Comparison of ENCODE assay signal across 11 mouse cellular contexts in genomic region chr1:153585752-153586151, GRCm38 (mm10). TPM values are rescaled to one million over a fixed set of nuclear protein-coding genes. Genes with fewer than 3 reads are reported as not detected.
DNase-seq lines count a peak whose midpoint lies in the region; ATAC-seq and TF ChIP-seq lines count a peak whose summit lies in the region.
"Had no signal": no experiment of that assay in that cellular context is flagged by ENCODE, and none has a peak within 500 bp of the region (broad histone marks: within the 10 kb centered on the region; RNA-seq: fewer than 3 reads in every experiment).

No protein-coding gene starts in this region.

- H3K27me3 ChIP-seq in CH12.LX (replicated peaks) = no peaks in the 10 kb centered on the region
- no peaks in the 10 kb centered on the region for H3K27me3 ChIP-seq in lung, embryonic 16.5 days (ENCODE audit: control insufficient read depth, insufficient read depth, low read depth, low read length)
- no peaks in the 10 kb centered on the region for H3K27me3 ChIP-seq in hindbrain, embryonic 12.5 days
- H3K27me3 ChIP-seq in forebrain, embryonic 12.5 days = no peaks in the 10 kb centered on the region
- H3K27me3 ChIP-seq: hindbrain, embryonic 15.5 days had no signal

- TF ChIP-seq CTCF in CH12.LX (conservative IDR thresholded peaks at IDR 0.05 in 1 of 2, IDR thresholded peaks at IDR 0.05 in 1 of 2; ENCODE audit: low read depth in 2 of 2, low read length in 2 of 2) = no peak

- TF ChIP-seq POLR2A in CH12.LX (IDR thresholded peaks at IDR 0.05; ENCODE audit: low read depth, low read length) = no peak

- DNase-seq in embryo, embryonic 11 days = peak; percentile 13
- DNase-seq in embryo, embryonic 10 days (ENCODE audit: low spot score) = no peak
- DNase-seq in CH12.LX (ENCODE audit: extremely low read depth) = peak; percentile 39
- peak; percentile 12 to 49 for DNase-seq in heart, adult 9 months (ENCODE audit: low spot score in 2 of 2)
- DNase-seq: B cell, adult 2 months had no signal

- TF ChIP-seq EP300 in CH12.LX (IDR thresholded peaks at IDR 0.05; ENCODE audit: low read length) = 0 out of 2 replicates have a peak, but pooled peaks have one; percentile 29

- H3K9me3 ChIP-seq in CH12.LX (replicated peaks; ENCODE audit: low read length) = peaks cover 2% of the 10 kb centered on the region
- no peaks in the 10 kb centered on the region for H3K9me3 ChIP-seq in lung, embryonic 16.5 days (ENCODE audit: control insufficient read depth, low read length)
- no peaks in the 10 kb centered on the region for H3K9me3 ChIP-seq in hindbrain, embryonic 12.5 days (replicated peaks)
- H3K9me3 ChIP-seq in forebrain, embryonic 12.5 days = no peaks in the 10 kb centered on the region
- H3K9me3 ChIP-seq: hindbrain, embryonic 15.5 days had no signal

- 48% methylated on average over 2 of the region's 2 CpGs for WGBS in lung, embryonic 16.5 days
- 55% methylated on average over 2 of the region's 2 CpGs for WGBS in hindbrain, embryonic 12.5 days
- WGBS in forebrain, embryonic 12.5 days = 33% methylated on average over 2 of the region's 2 CpGs

- no peaks in the 10 kb centered on the region for H3K36me3 ChIP-seq in CH12.LX (replicated peaks in 1 of 2; ENCODE audit: control insufficient read depth in 1 of 2, insufficient read depth in 1 of 2, low read length in 1 of 2)
- no peaks in the 10 kb centered on the region for H3K36me3 ChIP-seq in lung, embryonic 16.5 days (ENCODE audit: control insufficient read depth, insufficient read depth, low read length)
- no peaks in the 10 kb centered on the region for H3K36me3 ChIP-seq in hindbrain, embryonic 12.5 days
- H3K36me3 ChIP-seq in forebrain, embryonic 12.5 days (replicated peaks) = no peaks in the 10 kb centered on the region
- H3K36me3 ChIP-seq: hindbrain, embryonic 15.5 days had no signal

- in situ Hi-C loops in CH12.LX (cut with MboI; ENCODE audit: low pct_ligation_motif_present, low pct_unique_long_range_greater_than_20kb, low sequenced_read_pairs) = no loop called here

- H3K27ac ChIP-seq in CH12.LX (ENCODE audit: insufficient read depth, low read depth) = no peak overlapping the region
- H3K27ac ChIP-seq in lung, embryonic 16.5 days (ENCODE audit: low read length) = peak overlapping the region; percentile 55
- no peak overlapping the region for H3K27ac ChIP-seq in hindbrain, embryonic 12.5 days
- no peak overlapping the region for H3K27ac ChIP-seq in forebrain, embryonic 12.5 days
- H3K27ac ChIP-seq: hindbrain, embryonic 15.5 days had no signal

- no peaks in the 10 kb centered on the region for H3K79me2 ChIP-seq in CH12.LX (replicated peaks; ENCODE audit: control insufficient read depth, extremely low read depth, insufficient read depth, poor library complexity, severe bottlenecking)

- TF ChIP-seq RAD21 in CH12.LX (IDR thresholded peaks at IDR 0.05; ENCODE audit: low read depth, low read length) = no peak

- peaks cover 16 to 60% of the 10 kb centered on the region in 2 experiments; a peak in 3 of 4 replicates for H3K4me1 ChIP-seq in CH12.LX (ENCODE audit: control insufficient read depth in 1 of 2, insufficient read depth in 2 of 2)
- H3K4me1 ChIP-seq in lung, embryonic 16.5 days (replicated peaks; ENCODE audit: control insufficient read depth, insufficient read depth, low read length) = peaks cover 8% of the 10 kb centered on the region
- no peaks in the 10 kb centered on the region for H3K4me1 ChIP-seq in hindbrain, embryonic 12.5 days
- H3K4me1 ChIP-seq in forebrain, embryonic 12.5 days = peaks cover 2% of the 10 kb centered on the region; the same call in 1 of the 2 replicates
- H3K4me1 ChIP-seq: hindbrain, embryonic 15.5 days had no signal

- no peak overlapping the region for H3K9ac ChIP-seq in CH12.LX (ENCODE audit: insufficient read depth, low read depth)
- H3K9ac ChIP-seq in lung, embryonic 16.5 days (ENCODE audit: low read length) = no peak overlapping the region
- no peak overlapping the region for H3K9ac ChIP-seq in hindbrain, embryonic 12.5 days
- H3K9ac ChIP-seq in forebrain, embryonic 12.5 days = no peak overlapping the region
- H3K9ac ChIP-seq: hindbrain, embryonic 15.5 days had no signal

- H3K4me3 ChIP-seq in CH12.LX (replicated peaks in 1 of 3; ENCODE audit: low read depth in 2 of 3, low read length in 2 of 3, poor library complexity in 1 of 3) = no peak overlapping the region
- no peak overlapping the region for H3K4me3 ChIP-seq in lung, embryonic 16.5 days (ENCODE audit: low read length)
- H3K4me3 ChIP-seq in hindbrain, embryonic 12.5 days = no peak overlapping the region
- no peak overlapping the region for H3K4me3 ChIP-seq in forebrain, embryonic 12.5 days (replicated peaks)
- H3K4me3 ChIP-seq: hindbrain, embryonic 15.5 days had no signal

- ATAC-seq in lung, embryonic 16.5 days (ENCODE audit: low read depth) = peak; percentile 83
- no peak for ATAC-seq in hindbrain, embryonic 12.5 days (ENCODE audit: low FRiP score)
- no peak for ATAC-seq in activated CD4-positive, CD25-positive, alpha-beta regulatory T cell, adult 4 months
- no peak for ATAC-seq in forebrain, embryonic 12.5 days (ENCODE audit: low FRiP score)
- ATAC-seq: forebrain, embryonic 16.5 days had no signal

- no peak overlapping the region for H3K4me2 ChIP-seq in CH12.LX (ENCODE audit: insufficient read depth, low read depth, poor library complexity, severe bottlenecking)
- H3K4me2 ChIP-seq in lung, embryonic 16.5 days (ENCODE audit: low read depth, low read length) = no peak overlapping the region; the same call in 1 of the 2 replicates
- no peak overlapping the region for H3K4me2 ChIP-seq in hindbrain, embryonic 12.5 days (replicated peaks)
- no peak overlapping the region for H3K4me2 ChIP-seq in forebrain, embryonic 12.5 days
- H3K4me2 ChIP-seq: hindbrain, embryonic 15.5 days had no signal

- dilution Hi-C loops in CH12.LX (cut with MboI; ENCODE audit: extremely low pct_ligation_motif_present, extremely low pct_unique_long_range_greater_than_20kb, low sequenced_read_pairs) = no loop called here

TF ChIP-seq in CH12.LX, 34 proteins besides CTCF, POLR2A, EP300 and RAD21 (continues in another document):
- TF ChIP-seq IRF4 (IDR thresholded peaks at IDR 0.05; ENCODE audit: low read depth, low read length) = 0 out of 2 replicates have a peak, but pooled peaks have one; percentile 23
- peak; percentile 94 for TF ChIP-seq ZNF384 (IDR thresholded peaks at IDR 0.05; ENCODE audit: low read depth, low read length)
- no peak for TF ChIP-seq MEF2A (IDR thresholded peaks at IDR 0.05; ENCODE audit: borderline replicate concordance, low read depth, low read length)
- TF ChIP-seq TCF12 (IDR thresholded peaks at IDR 0.05; ENCODE audit: low read depth, low read length) = no peak
- TF ChIP-seq MAFK (IDR thresholded peaks at IDR 0.05; ENCODE audit: insufficient replicate concordance, low read length) = no peak
- no peak for TF ChIP-seq MYC (IDR thresholded peaks at IDR 0.05; ENCODE audit: low read depth, low read length)
- TF ChIP-seq TBP (conservative IDR thresholded peaks at IDR 0.05; ENCODE audit: low read depth, low read length) = no peak
- TF ChIP-seq BHLHE40 (IDR thresholded peaks at IDR 0.05; ENCODE audit: low read depth, low read length) = peak; percentile 45
- no peak for TF ChIP-seq RCOR1 (conservative IDR thresholded peaks at IDR 0.05; ENCODE audit: low read depth, low read length)
- TF ChIP-seq PAX5 (IDR thresholded peaks at IDR 0.05; ENCODE audit: low read length) = no peak
- TF ChIP-seq CHD2 (IDR thresholded peaks at IDR 0.05; ENCODE audit: low read length) = no peak
- no peak for TF ChIP-seq GABPA (IDR thresholded peaks at IDR 0.05; ENCODE audit: insufficient replicate concordance, low read depth, low read length)
- TF ChIP-seq USF1 (IDR thresholded peaks at IDR 0.05; ENCODE audit: low read depth, low read length) = no peak
- no peak for TF ChIP-seq POLR2AphosphoS2 (IDR thresholded peaks at IDR 0.05; ENCODE audit: low read depth, low read length)
- 0 out of 2 replicates have a peak, but pooled peaks have one; percentile 19 for TF ChIP-seq ELF1 (IDR thresholded peaks at IDR 0.05; ENCODE audit: low read depth, low read length)
- no peak for TF ChIP-seq SMC3 (IDR thresholded peaks at IDR 0.05; ENCODE audit: low read depth, low read length)
- no peak for TF ChIP-seq SIN3A (IDR thresholded peaks at IDR 0.05; ENCODE audit: low read length)
- TF ChIP-seq UBTF (IDR thresholded peaks at IDR 0.05; ENCODE audit: low read depth, low read length) = no peak
- TF ChIP-seq USF2 (conservative IDR thresholded peaks at IDR 0.05; ENCODE audit: low read depth, low read length) = no peak
- TF ChIP-seq ZMIZ1 (IDR thresholded peaks at IDR 0.05; ENCODE audit: low read depth, low read length) = no peak
- no peak for TF ChIP-seq MXI1 (IDR thresholded peaks at IDR 0.05; ENCODE audit: low read depth, low read length)
- no peak for TF ChIP-seq CHD1 (IDR thresholded peaks at IDR 0.05; ENCODE audit: low read depth, low read length)
- no peak for TF ChIP-seq ZC3H11A (IDR thresholded peaks at IDR 0.05; ENCODE audit: low read depth, low read length)
- no peak for TF ChIP-seq NRF1 (IDR thresholded peaks at IDR 0.05; ENCODE audit: low read depth, low read length)
- no peak for TF ChIP-seq KAT2A (IDR thresholded peaks at IDR 0.05; ENCODE audit: insufficient replicate concordance, low read length)
- TF ChIP-seq MAX (IDR thresholded peaks at IDR 0.05; ENCODE audit: low read length) = no peak
- 0 out of 2 replicates have a peak, but pooled peaks have one; percentile 37 for TF ChIP-seq MAZ (IDR thresholded peaks at IDR 0.05; ENCODE audit: low read depth, low read length)
- peak; percentile 66 for TF ChIP-seq JUN (IDR thresholded peaks at IDR 0.05; ENCODE audit: insufficient read depth, low read depth, low read length)
- TF ChIP-seq JUND (conservative IDR thresholded peaks at IDR 0.05; ENCODE audit: low read depth, low read length) = peak; percentile 41; the same call in 1 of the 2 replicates
- no peak; the same call in 1 of the 2 replicates for TF ChIP-seq HCFC1 (IDR thresholded peaks at IDR 0.05; ENCODE audit: low read depth, low read length)
- TF ChIP-seq ETS1 (conservative IDR thresholded peaks at IDR 0.05; ENCODE audit: low read depth, low read length) = peak; percentile 78
- TF ChIP-seq ZKSCAN1 (IDR thresholded peaks at IDR 0.05; ENCODE audit: borderline replicate concordance, low read depth, low read length) = no peak

RNA-seq across cellular contexts. Expression of gene Npl, which starts 35.9 kb away (rescaled TPM):
- 0.08 TPM in 2 replicates for total RNA-seq in CH12.LX (2012; rRNA removed)
- total RNA-seq in CH12.LX (2014; rRNA removed) = not detected in 2 replicates
- polyA plus RNA-seq in CH12.LX (2012; ENCODE audit: insufficient read length, low read depth) = not detected in 2 replicates
- 7.0 and 7.1 TPM in 2 replicates for polyA plus RNA-seq in lung, embryonic 16.5 days (2015; fragmentation: Nextera tagmentation; extraction: Ambion mirVana)
- polyA plus RNA-seq in hindbrain, embryonic 12.5 days (2016; fragmentation: Nextera tagmentation; extraction: Ambion mirVana) = 14.4 and 14.7 TPM in 2 replicates
- not detected for polyA plus RNA-seq in activated CD4-positive, CD25-positive, alpha-beta regulatory T cell, adult 4 months (2017; shearing (Covaris generic))
- polyA plus RNA-seq in forebrain, embryonic 12.5 days (2016; fragmentation: Nextera tagmentation; extraction: Ambion mirVana) = 10.9 and 11.1 TPM in 2 replicates
